Mouse (Mus musculus): Measurements from ENCODE around the gene Ankrd23. TPM values are rescaled to one million over a fixed set of nuclear protein-coding genes. Genes with fewer than 3 reads are reported as not detected.
"Not testable (repeated sequence)": the region's sequence is repeated elsewhere in the genome, so short reads cannot be mapped to it uniquely, and the experiment has no call there.

Gene Ankrd23
- 11.6 and 14.8 TPM in 2 replicates for polyA plus RNA-seq (2014; fragmentation: Nextera tagmentation; extraction: Ambion mirVana)

GRCm38 (mm10) chr1:36536783-36537182, at the start of gene Ankrd23:
TSS of gene Ankrd23 (minus strand) at chr1:36536883.
- H3K9ac ChIP-seq (ENCODE audit: low read length); H3K9me3 ChIP-seq (ENCODE audit: control insufficient read depth, low read length); ATAC-seq (replicated peaks; ENCODE audit: low FRiP score, low TSS enrichment, low read depth); H3K27me3 ChIP-seq (replicated peaks; ENCODE audit: control insufficient read depth, insufficient read depth, low read length); H3K4me2 ChIP-seq (ENCODE audit: low read length); H3K27ac ChIP-seq (ENCODE audit: low read depth); H3K4me1 ChIP-seq (replicated peaks; ENCODE audit: control insufficient read depth, insufficient read depth, low read length); H3K4me3 ChIP-seq (ENCODE audit: low read depth, low read length); DNase-seq (ENCODE audit: low spot score): not testable (repeated sequence)
- H3K36me3 ChIP-seq (ENCODE audit: control insufficient read depth, insufficient read depth, low read length): peaks cover 39% of the 10 kb centered on the region
- WGBS: 93% methylated on average over 9 of the region's 9 CpGs

GRCm38 (mm10) chr1:36586288-36586687, 49.6 kb upstream of the Ankrd23 start:
- peaks cover 27% of the 10 kb centered on the region for H3K4me1 ChIP-seq (replicated peaks; ENCODE audit: control insufficient read depth, insufficient read depth, low read length)
- H3K9me3 ChIP-seq (ENCODE audit: control insufficient read depth, low read length): no peaks in the 10 kb centered on the region
- 41% methylated on average over 4 of the region's 4 CpGs for WGBS
- ATAC-seq (replicated peaks; ENCODE audit: low FRiP score, low TSS enrichment, low read depth) (no peak), DNase-seq (ENCODE audit: low spot score) (no peak)
- no peaks in the 10 kb centered on the region for H3K36me3 ChIP-seq (ENCODE audit: control insufficient read depth, insufficient read depth, low read length)
- no peak overlapping the region for H3K27ac ChIP-seq (ENCODE audit: low read depth)
- no peak overlapping the region for H3K4me2 ChIP-seq (ENCODE audit: low read length)
- no peak overlapping the region for H3K4me3 ChIP-seq (ENCODE audit: low read depth, low read length)
- no peak overlapping the region for H3K9ac ChIP-seq (ENCODE audit: low read length)
- H3K27me3 ChIP-seq (replicated peaks; ENCODE audit: control insufficient read depth, insufficient read depth, low read length): no peaks in the 10 kb centered on the region

- 79% methylated on average over 8 of the region's 8 CpGs for WGBS
- Histone ChIP-seq H3K4me1 (replicated peaks; ENCODE audit: control insufficient read depth, insufficient read depth, low read length) (peaks cover 28% of the 10 kb centered on the region), H3K27me3 (replicated peaks; ENCODE audit: control insufficient read depth, insufficient read depth, low read length) (no peaks in the 10 kb centered on the region)
Measured at GRCm38 (mm10) chr1:36583408-36584116, 46.9 kb upstream of the Ankrd23 start.

GRCm38 (mm10) chr1:36582211-36582610, 45.5 kb upstream of the Ankrd23 start:
- H3K4me3 ChIP-seq (ENCODE audit: low read depth, low read length): no peak overlapping the region
- ATAC-seq (replicated peaks; ENCODE audit: low FRiP score, low TSS enrichment, low read depth) (no peak), DNase-seq (ENCODE audit: low spot score) (no peak)
- no peaks in the 10 kb centered on the region for H3K27me3 ChIP-seq (replicated peaks; ENCODE audit: control insufficient read depth, insufficient read depth, low read length)
- H3K36me3 ChIP-seq (ENCODE audit: control insufficient read depth, insufficient read depth, low read length): no peaks in the 10 kb centered on the region
- no peak overlapping the region for H3K9ac ChIP-seq (ENCODE audit: low read length)
- H3K4me2 ChIP-seq (ENCODE audit: low read length): no peak overlapping the region
- no peak overlapping the region for H3K27ac ChIP-seq (ENCODE audit: low read depth)
- no peaks in the 10 kb centered on the region for H3K9me3 ChIP-seq (ENCODE audit: control insufficient read depth, low read length)
- 88% methylated on average over 8 of the region's 8 CpGs for WGBS
- H3K4me1 ChIP-seq (replicated peaks; ENCODE audit: control insufficient read depth, insufficient read depth, low read length): peaks cover 23% of the 10 kb centered on the region

More at GRCm38 (mm10) chr1:36583408-36584116, 46.9 kb upstream of the Ankrd23 start:
- Histone ChIP-seq H3K4me3 (ENCODE audit: low read depth, low read length) (no peak overlapping the region), H3K27ac (ENCODE audit: low read depth) (no peak overlapping the region), H3K9me3 (ENCODE audit: control insufficient read depth, low read length) (no peaks in the 10 kb centered on the region), H3K9ac (ENCODE audit: low read length) (no peak overlapping the region), H3K36me3 (ENCODE audit: control insufficient read depth, insufficient read depth, low read length) (no peaks in the 10 kb centered on the region), H3K4me2 (ENCODE audit: low read length) (no peak overlapping the region)
- ATAC-seq (replicated peaks; ENCODE audit: low FRiP score, low TSS enrichment, low read depth) (no peak), DNase-seq (ENCODE audit: low spot score) (no peak)

GRCm38 (mm10) chr1:36581260-36581659, 44.6 kb upstream of the Ankrd23 start:
- H3K4me1 ChIP-seq (replicated peaks; ENCODE audit: control insufficient read depth, insufficient read depth, low read length): peaks cover 27% of the 10 kb centered on the region
- no peaks in the 10 kb centered on the region for H3K27me3 ChIP-seq (replicated peaks; ENCODE audit: control insufficient read depth, insufficient read depth, low read length)
- no peaks in the 10 kb centered on the region for H3K36me3 ChIP-seq (ENCODE audit: control insufficient read depth, insufficient read depth, low read length)
- H3K4me2 ChIP-seq (ENCODE audit: low read length): no peak overlapping the region
- no peak overlapping the region for H3K9ac ChIP-seq (ENCODE audit: low read length)
- no peak overlapping the region for H3K4me3 ChIP-seq (ENCODE audit: low read depth, low read length)
- ATAC-seq (replicated peaks; ENCODE audit: low FRiP score, low TSS enrichment, low read depth) (no peak), DNase-seq (ENCODE audit: low spot score) (no peak)
- 73% methylated on average over 5 of the region's 5 CpGs for WGBS
- no peaks in the 10 kb centered on the region for H3K9me3 ChIP-seq (ENCODE audit: control insufficient read depth, low read length)
- H3K27ac ChIP-seq (ENCODE audit: low read depth): peak overlapping the region; percentile 83

GRCm38 (mm10) chr1:36580384-36581207, 43.9 kb upstream of the Ankrd23 start:
- peak; percentile 91 for ATAC-seq (replicated peaks; ENCODE audit: low FRiP score, low TSS enrichment, low read depth)
- peak overlapping the region; percentile 1; the same call in 1 of the 2 replicates for H3K9ac ChIP-seq (ENCODE audit: low read length)

GRCm38 (mm10) chr1:36579974-36580383, 43.3 kb upstream of the Ankrd23 start:
- Histone ChIP-seq H3K27ac (ENCODE audit: low read depth) (peak overlapping the region; percentile 83), H3K4me2 (ENCODE audit: low read length) (peak overlapping the region; percentile 52), H3K4me3 (ENCODE audit: low read depth, low read length) (no peak overlapping the region), H3K36me3 (ENCODE audit: control insufficient read depth, insufficient read depth, low read length) (no peaks in the 10 kb centered on the region), H3K27me3 (replicated peaks; ENCODE audit: control insufficient read depth, insufficient read depth, low read length) (no peaks in the 10 kb centered on the region), H3K9ac (ENCODE audit: low read length) (peak overlapping the region; percentile 1; the same call in 1 of the 2 replicates), H3K9me3 (ENCODE audit: control insufficient read depth, low read length) (no peaks in the 10 kb centered on the region), H3K4me1 (replicated peaks; ENCODE audit: control insufficient read depth, insufficient read depth, low read length) (peaks cover 30% of the 10 kb centered on the region)
- DNase-seq (ENCODE audit: low spot score) (no peak), ATAC-seq (replicated peaks; ENCODE audit: low FRiP score, low TSS enrichment, low read depth) (peak; percentile 60)
- 20% methylated on average over 6 of the region's 6 CpGs for WGBS

More at GRCm38 (mm10) chr1:36580384-36581207, 43.9 kb upstream of the Ankrd23 start:
- Histone ChIP-seq H3K4me2 (ENCODE audit: low read length) (peak overlapping the region; percentile 52), H3K27me3 (replicated peaks; ENCODE audit: control insufficient read depth, insufficient read depth, low read length) (no peaks in the 10 kb centered on the region), H3K36me3 (ENCODE audit: control insufficient read depth, insufficient read depth, low read length) (no peaks in the 10 kb centered on the region), H3K4me3 (ENCODE audit: low read depth, low read length) (no peak overlapping the region), H3K27ac (ENCODE audit: low read depth) (peak overlapping the region; percentile 83), H3K9me3 (ENCODE audit: control insufficient read depth, low read length) (no peaks in the 10 kb centered on the region), H3K4me1 (replicated peaks; ENCODE audit: control insufficient read depth, insufficient read depth, low read length) (peaks cover 28% of the 10 kb centered on the region)
- peak; percentile 80 for DNase-seq (ENCODE audit: low spot score)
- 2% methylated on average over 17 of the region's 17 CpGs for whole genome bisulfite sequencing

- no peak overlapping the region for H3K4me3 ChIP-seq (ENCODE audit: low read depth, low read length)
- no peaks in the 10 kb centered on the region for H3K27me3 ChIP-seq (replicated peaks; ENCODE audit: control insufficient read depth, insufficient read depth, low read length)
- ATAC-seq (replicated peaks; ENCODE audit: low FRiP score, low TSS enrichment, low read depth) (peak; percentile 41; the same call in 1 of the 2 replicates), DNase-seq (ENCODE audit: low spot score) (no peak)
- no peaks in the 10 kb centered on the region for H3K36me3 ChIP-seq (ENCODE audit: control insufficient read depth, insufficient read depth, low read length)
- no peak overlapping the region for H3K9ac ChIP-seq (ENCODE audit: low read length)
- peaks cover 43% of the 10 kb centered on the region for H3K4me1 ChIP-seq (replicated peaks; ENCODE audit: control insufficient read depth, insufficient read depth, low read length)
- H3K9me3 ChIP-seq (ENCODE audit: control insufficient read depth, low read length): no peaks in the 10 kb centered on the region
- no peak overlapping the region for H3K4me2 ChIP-seq (ENCODE audit: low read length)
- no peak overlapping the region for H3K27ac ChIP-seq (ENCODE audit: low read depth)
- 57% methylated on average over 6 of the region's 6 CpGs for WGBS
Measured at GRCm38 (mm10) chr1:36576991-36577675, 40.5 kb upstream of the Ankrd23 start.
